Comparison of ENCODE assay signal across 19 mouse cellular contexts in the genomic region with DNA sequence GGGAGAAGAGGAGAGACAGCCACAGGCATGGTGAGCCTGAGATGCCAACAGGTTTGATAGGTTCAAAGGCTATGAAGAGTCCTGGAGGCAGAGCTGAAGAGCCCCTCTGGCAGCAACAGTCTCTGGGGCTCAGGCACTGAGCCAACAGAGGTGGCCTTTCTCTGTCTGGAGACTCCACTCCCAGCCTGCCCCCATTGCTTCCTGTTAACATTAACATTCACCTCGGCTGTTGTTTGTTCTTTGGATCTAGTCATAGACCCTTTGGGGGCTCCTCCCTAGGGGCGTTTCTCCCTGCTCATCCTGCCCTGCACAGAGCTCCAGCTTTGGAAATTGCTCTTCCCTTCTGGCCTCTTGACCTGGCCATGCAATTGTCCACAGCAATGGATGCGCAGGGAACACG. TPM values are rescaled to one million over a fixed set of nuclear protein-coding genes. Genes with fewer than 3 reads are reported as not detected.
A peak's percentile ranks its signal among the peaks of the same experiment; 100 is the strongest.
DNase-seq lines count a peak whose midpoint lies in the region; ATAC-seq and TF ChIP-seq lines count a peak whose summit lies in the region.
"Had no signal": no experiment of that assay in that cellular context is flagged by ENCODE, and none has a peak within 500 bp of the region (broad histone marks: within the 10 kb centered on the region; RNA-seq: fewer than 3 reads in every experiment).

No protein-coding gene starts in this region.

- no peak overlapping the region for H3K9ac ChIP-seq in kidney, postnatal 0 days (ENCODE audit: low read depth, low read length)
- H3K9ac ChIP-seq in lung, embryonic 16.5 days (ENCODE audit: low read length) = no peak overlapping the region
- H3K9ac ChIP-seq: forebrain, embryonic 15.5 days; limb, embryonic 13.5 days; liver, embryonic 15.5 days; midbrain, embryonic 13.5 days; neural tube, embryonic 12.5 days had no signal

- no peak for TF ChIP-seq CTCF in kidney, postnatal 0 days (IDR thresholded peaks at IDR 0.05; ENCODE audit: low read depth)

- no peak overlapping the region for H3K27ac ChIP-seq in kidney, postnatal 0 days
- H3K27ac ChIP-seq in lung, embryonic 16.5 days (ENCODE audit: low read length) = no peak overlapping the region; the same call in 1 of the 2 replicates
- H3K27ac ChIP-seq: forebrain, embryonic 15.5 days; limb, embryonic 13.5 days; liver, embryonic 15.5 days; midbrain, embryonic 13.5 days; neural tube, embryonic 12.5 days had no signal

- no peak overlapping the region for H3K4me2 ChIP-seq in kidney, postnatal 0 days (ENCODE audit: low read length)
- no peak overlapping the region for H3K4me2 ChIP-seq in lung, embryonic 16.5 days (ENCODE audit: low read depth, low read length)
- H3K4me2 ChIP-seq: forebrain, embryonic 15.5 days; limb, embryonic 13.5 days; liver, embryonic 15.5 days; midbrain, embryonic 13.5 days; neural tube, embryonic 12.5 days had no signal

- WGBS in kidney, postnatal 0 days = 37% methylated on average over 4 of the region's 4 CpGs
- WGBS in lung, embryonic 16.5 days = 29% methylated on average over 4 of the region's 4 CpGs

- no peak for ATAC-seq in kidney, postnatal 0 days (replicated peaks; ENCODE audit: low FRiP score, low read depth)
- ATAC-seq in lung, embryonic 16.5 days (ENCODE audit: low read depth) = peak; percentile 77
- ATAC-seq: forebrain, embryonic 15.5 days; midbrain, embryonic 13.5 days had no signal

- no peaks in the 10 kb centered on the region for H3K9me3 ChIP-seq in kidney, postnatal 0 days (replicated peaks; ENCODE audit: low read length)
- H3K9me3 ChIP-seq in lung, embryonic 16.5 days (ENCODE audit: control insufficient read depth, low read length) = no peaks in the 10 kb centered on the region
- H3K9me3 ChIP-seq: forebrain, embryonic 15.5 days; G1E; limb, embryonic 13.5 days; liver, embryonic 15.5 days; midbrain, embryonic 13.5 days; neural tube, embryonic 12.5 days had no signal

- peak; percentile 49 for DNase-seq in kidney, postnatal 0 days (ENCODE audit: low spot score)
- DNase-seq in kidney, adult 11 months = no peak
- DNase-seq in lung, postnatal 14 days = no peak
- DNase-seq in lung, postnatal 36 days = peak; percentile 45
- DNase-seq in MN1 (ENCODE audit: low spot score) = no peak
- DNase-seq in retina, postnatal 1 day = no peak
- DNase-seq: cerebellum, adult 11-12 months; cerebellum, postnatal 14 days; embryo, embryonic 11 days; gastrocnemius, postnatal 36 days; right cerebral cortex, adult 18-20 months; thymus, postnatal 36 days had no signal

- peaks cover 5% of the 10 kb centered on the region; the same call in 1 of the 2 replicates for H3K4me1 ChIP-seq in kidney, postnatal 0 days (replicated peaks; ENCODE audit: insufficient read depth, low read length)
- peaks cover 8% of the 10 kb centered on the region for H3K4me1 ChIP-seq in lung, embryonic 16.5 days (replicated peaks; ENCODE audit: control insufficient read depth, insufficient read depth, low read length)
- H3K4me1 ChIP-seq: limb, embryonic 13.5 days had no signal

- H3K27me3 ChIP-seq in kidney, postnatal 0 days (ENCODE audit: insufficient read depth, low read length) = no peaks in the 10 kb centered on the region
- H3K27me3 ChIP-seq in lung, embryonic 16.5 days (ENCODE audit: control insufficient read depth, insufficient read depth, low read depth, low read length) = no peaks in the 10 kb centered on the region
- H3K27me3 ChIP-seq: forebrain, embryonic 15.5 days; limb, embryonic 13.5 days; midbrain, embryonic 13.5 days; neural tube, embryonic 12.5 days had no signal

- no peak overlapping the region for H3K4me3 ChIP-seq in kidney, postnatal 0 days (replicated peaks; ENCODE audit: low read depth, low read length)
- H3K4me3 ChIP-seq in lung, embryonic 16.5 days (ENCODE audit: low read length) = no peak overlapping the region
- H3K4me3 ChIP-seq: forebrain, embryonic 15.5 days; limb, embryonic 13.5 days; liver, embryonic 15.5 days; midbrain, embryonic 13.5 days; neural tube, embryonic 12.5 days had no signal

- no peaks in the 10 kb centered on the region for H3K36me3 ChIP-seq in kidney, postnatal 0 days (ENCODE audit: insufficient read depth, low read length)
- H3K36me3 ChIP-seq in lung, embryonic 16.5 days (ENCODE audit: control insufficient read depth, insufficient read depth, low read length) = no peaks in the 10 kb centered on the region
- H3K36me3 ChIP-seq: forebrain, embryonic 15.5 days; G1E; limb, embryonic 13.5 days; liver, embryonic 15.5 days; midbrain, embryonic 13.5 days; neural tube, embryonic 12.5 days had no signal

RNA-seq across cellular contexts. Expression of gene Man1c1, which starts 20.9 kb away (rescaled TPM):
- polyA plus RNA-seq in kidney, postnatal 0 days (2015; fragmentation: Nextera tagmentation; extraction: Ambion mirVana) = 3.2 and 3.4 TPM in 2 replicates
- 1.9 and 2.1 TPM in 2 replicates for polyA plus RNA-seq in lung, embryonic 16.5 days (2015; fragmentation: Nextera tagmentation; extraction: Ambion mirVana)
- polyA plus RNA-seq: G1E had no signal

RNA-seq across cellular contexts. Expression of gene Ldlrap1, which starts 42.9 kb away (rescaled TPM):
- polyA plus RNA-seq in kidney, postnatal 0 days (2015; fragmentation: Nextera tagmentation; extraction: Ambion mirVana) = 21.2 and 21.3 TPM in 2 replicates
- 25.2 and 27.7 TPM in 2 replicates for polyA plus RNA-seq in lung, embryonic 16.5 days (2015; fragmentation: Nextera tagmentation; extraction: Ambion mirVana)

Comparison
In these comparisons a context has a peak if more than half of its experiments do, and no peak if none do; other contexts are left out.
1. DNase-seq: peak in kidney, postnatal 0 days (single experiment) and lung, postnatal 36 days (single experiment); none in kidney, adult 11 months (single experiment), lung, postnatal 14 days (single experiment), MN1 (single experiment) and retina, postnatal 1 day (single experiment).